Mouse (Mus musculus): ENCODE measurements around the gene Olfr157. TPM values are rescaled to one million over a fixed set of nuclear protein-coding genes. Genes with fewer than 3 reads are reported as not detected.

The Olfr157 gene
- 0.03 TPM in 1 of 2 replicates, not detected in the other for polyA plus RNA-seq (2014; fragmentation: Nextera tagmentation; extraction: Ambion mirVana)

- Histone ChIP-seq H3K36me3 (replicated peaks; ENCODE audit: control insufficient read depth, insufficient read depth) (no peaks in the 10 kb centered on the region), H3K9ac (no peak within 1 kb of the TSS), H3K27ac (no peak within 1 kb of the TSS), H3K4me3 (replicated peaks; ENCODE audit: low read length) (no peak within 1 kb of the TSS), H3K27me3 (ENCODE audit: control insufficient read depth, insufficient read depth, low read length) (no peaks in the 10 kb centered on the region), H3K9me3 (ENCODE audit: control insufficient read depth, low read length) (no peaks in the 10 kb centered on the region), H3K4me2 (replicated peaks) (no peak within 1 kb of the TSS), H3K4me1 (replicated peaks; ENCODE audit: control insufficient read depth, insufficient read depth, low read length) (no peaks in the 10 kb centered on the region)
- ATAC-seq (ENCODE audit: low FRiP score) (no peak), DNase-seq (ENCODE audit: low spot score) (no peak)
- WGBS, result 67% methylated on average over 1 of the region's 1 CpGs
These were observed at the start of gene Olfr157 for GRCm38 (mm10) chr4:43840101-43840500. Olfr157 (minus strand) TSS chr4:43840201.

GRCm38 (mm10) chr4:43884196-43884595 is 44.2 kb upstream of the Olfr157 start:
- no peak overlapping the region for H3K4me3 ChIP-seq (replicated peaks; ENCODE audit: low read length)
- H3K27ac ChIP-seq, result no peak overlapping the region
- H3K36me3 ChIP-seq (replicated peaks; ENCODE audit: control insufficient read depth, insufficient read depth), result no peaks in the 10 kb centered on the region
- H3K9ac ChIP-seq, result no peak overlapping the region
- no peaks in the 10 kb centered on the region for H3K27me3 ChIP-seq (ENCODE audit: control insufficient read depth, insufficient read depth, low read length)
- ATAC-seq (ENCODE audit: low FRiP score) (no peak), DNase-seq (ENCODE audit: low spot score) (no peak)
- no peak overlapping the region for H3K4me2 ChIP-seq (replicated peaks)
- 0 out of 2 replicates have a peak, but pooled peaks cover 3% of the 10 kb centered on the region for H3K4me1 ChIP-seq (replicated peaks; ENCODE audit: control insufficient read depth, insufficient read depth, low read length)
- no peaks in the 10 kb centered on the region for H3K9me3 ChIP-seq (ENCODE audit: control insufficient read depth, low read length)
- 43% methylated on average over 4 of the region's 4 CpGs for WGBS

- Histone ChIP-seq H3K4me3 (replicated peaks; ENCODE audit: low read length) (no peak overlapping the region), H3K4me2 (replicated peaks) (no peak overlapping the region), H3K4me1 (replicated peaks; ENCODE audit: control insufficient read depth, insufficient read depth, low read length) (peaks cover 12% of the 10 kb centered on the region; the same call in 1 of the 2 replicates), H3K36me3 (replicated peaks; ENCODE audit: control insufficient read depth, insufficient read depth) (no peaks in the 10 kb centered on the region), H3K9me3 (ENCODE audit: control insufficient read depth, low read length) (no peaks in the 10 kb centered on the region), H3K27me3 (ENCODE audit: control insufficient read depth, insufficient read depth, low read length) (no peaks in the 10 kb centered on the region), H3K27ac (no peak overlapping the region), H3K9ac (no peak overlapping the region)
- ATAC-seq (ENCODE audit: low FRiP score) (no peak), DNase-seq (ENCODE audit: low spot score) (no peak)
- WGBS, result 80% methylated on average over 6 of the region's 6 CpGs
These were observed 39.6 kb upstream of the Olfr157 start for GRCm38 (mm10) chr4:43879566-43879965.

GRCm38 (mm10) chr4:43878121-43878776 is 38.2 kb upstream of the Olfr157 start:
- H3K9me3 ChIP-seq (ENCODE audit: control insufficient read depth, low read length), result no peaks in the 10 kb centered on the region
- no peak overlapping the region for H3K9ac ChIP-seq
- H3K4me2 ChIP-seq (replicated peaks), result no peak overlapping the region
- no peak for ATAC-seq (ENCODE audit: low FRiP score)
- peaks cover 11% of the 10 kb centered on the region; the same call in 1 of the 2 replicates for H3K4me1 ChIP-seq (replicated peaks; ENCODE audit: control insufficient read depth, insufficient read depth, low read length)
- H3K4me3 ChIP-seq (replicated peaks; ENCODE audit: low read length), result no peak overlapping the region
- H3K36me3 ChIP-seq (replicated peaks; ENCODE audit: control insufficient read depth, insufficient read depth), result no peaks in the 10 kb centered on the region
- no peak for DNase-seq (ENCODE audit: low spot score)
- H3K27me3 ChIP-seq (ENCODE audit: control insufficient read depth, insufficient read depth, low read length), result no peaks in the 10 kb centered on the region
- 53% methylated on average over 5 of the region's 5 CpGs for WGBS
- H3K27ac ChIP-seq, result no peak overlapping the region

- no peaks in the 10 kb centered on the region for H3K27me3 ChIP-seq (ENCODE audit: control insufficient read depth, insufficient read depth, low read length)
- no peaks in the 10 kb centered on the region for H3K9me3 ChIP-seq (ENCODE audit: control insufficient read depth, low read length)
- no peak overlapping the region for H3K4me3 ChIP-seq (replicated peaks; ENCODE audit: low read length)
- no peak overlapping the region for H3K9ac ChIP-seq
- ATAC-seq (ENCODE audit: low FRiP score) (no peak), DNase-seq (ENCODE audit: low spot score) (no peak)
- whole genome bisulfite sequencing, result 100% methylated on average over 1 of the region's 1 CpGs
- H3K36me3 ChIP-seq (replicated peaks; ENCODE audit: control insufficient read depth, insufficient read depth), result no peaks in the 10 kb centered on the region
- H3K4me1 ChIP-seq (replicated peaks; ENCODE audit: control insufficient read depth, insufficient read depth, low read length), result peaks cover 11% of the 10 kb centered on the region; the same call in 1 of the 2 replicates
- no peak overlapping the region for H3K4me2 ChIP-seq (replicated peaks)
- no peak overlapping the region for H3K27ac ChIP-seq
These were observed 37.2 kb upstream of the Olfr157 start for GRCm38 (mm10) chr4:43877230-43877629.

- WGBS, result under 1% methylated on average over 20 of the region's 20 CpGs
- ATAC-seq (ENCODE audit: low FRiP score) (peak; percentile 62), DNase-seq (ENCODE audit: low spot score) (no peak)
- Histone ChIP-seq H3K9ac (peak overlapping the region; percentile 88), H3K36me3 (replicated peaks; ENCODE audit: control insufficient read depth, insufficient read depth) (no peaks in the 10 kb centered on the region), H3K4me2 (replicated peaks) (peak overlapping the region; percentile 89), H3K4me1 (replicated peaks; ENCODE audit: control insufficient read depth, insufficient read depth, low read length) (peaks cover 11% of the 10 kb centered on the region; the same call in 1 of the 2 replicates), H3K4me3 (replicated peaks; ENCODE audit: low read length) (peak overlapping the region; percentile 97), H3K27ac (peak overlapping the region; percentile 72), H3K27me3 (ENCODE audit: control insufficient read depth, insufficient read depth, low read length) (no peaks in the 10 kb centered on the region), H3K9me3 (ENCODE audit: control insufficient read depth, low read length) (no peaks in the 10 kb centered on the region)
These were observed 36.0 kb upstream of the Olfr157 start for GRCm38 (mm10) chr4:43875919-43876411.

GRCm38 (mm10) chr4:43875160-43875918 is 35.3 kb upstream of the Olfr157 start, which contains the start of gene Reck:
Reck (plus strand) TSS chr4:43875530.
- H3K9me3 ChIP-seq (ENCODE audit: control insufficient read depth, low read length), result no peaks in the 10 kb centered on the region
- no peaks in the 10 kb centered on the region for H3K36me3 ChIP-seq (replicated peaks; ENCODE audit: control insufficient read depth, insufficient read depth)
- DNase-seq (ENCODE audit: low spot score), result peak; percentile 90
- peak; percentile 94 for ATAC-seq (ENCODE audit: low FRiP score)
- H3K27me3 ChIP-seq (ENCODE audit: control insufficient read depth, insufficient read depth, low read length), result no peaks in the 10 kb centered on the region
- WGBS, result under 1% methylated on average over 72 of the region's 73 CpGs
- H3K27ac ChIP-seq, result peak within 1 kb of the TSS; percentile 72
- peak within 1 kb of the TSS; percentile 97 for H3K4me3 ChIP-seq (replicated peaks; ENCODE audit: low read length)
- H3K4me1 ChIP-seq (replicated peaks; ENCODE audit: control insufficient read depth, insufficient read depth, low read length), result peaks cover 11% of the 10 kb centered on the region; the same call in 1 of the 2 replicates
- peak within 1 kb of the TSS; percentile 89 for H3K4me2 ChIP-seq (replicated peaks)
- H3K9ac ChIP-seq, result peak within 1 kb of the TSS; percentile 88

- Histone ChIP-seq H3K9me3 (ENCODE audit: control insufficient read depth, low read length) (no peaks in the 10 kb centered on the region), H3K27me3 (ENCODE audit: control insufficient read depth, insufficient read depth, low read length) (no peaks in the 10 kb centered on the region), H3K4me3 (replicated peaks; ENCODE audit: low read length) (peak overlapping the region; percentile 97), H3K4me2 (replicated peaks) (peak overlapping the region; percentile 89), H3K9ac (peak overlapping the region; percentile 88; the same call in 1 of the 2 replicates), H3K36me3 (replicated peaks; ENCODE audit: control insufficient read depth, insufficient read depth) (no peaks in the 10 kb centered on the region), H3K4me1 (replicated peaks; ENCODE audit: control insufficient read depth, insufficient read depth, low read length) (peaks cover 11% of the 10 kb centered on the region; the same call in 1 of the 2 replicates), H3K27ac (no peak overlapping the region)
- ATAC-seq (ENCODE audit: low FRiP score) (no peak), DNase-seq (ENCODE audit: low spot score) (no peak)
- 43% methylated on average over 7 of the region's 7 CpGs for WGBS
These were observed 34.5 kb upstream of the Olfr157 start for GRCm38 (mm10) chr4:43874501-43874900.

- Histone ChIP-seq H3K9ac (no peak overlapping the region), H3K27me3 (ENCODE audit: control insufficient read depth, insufficient read depth, low read length) (no peaks in the 10 kb centered on the region), H3K4me1 (replicated peaks; ENCODE audit: control insufficient read depth, insufficient read depth, low read length) (no peaks in the 10 kb centered on the region), H3K36me3 (replicated peaks; ENCODE audit: control insufficient read depth, insufficient read depth) (no peaks in the 10 kb centered on the region), H3K4me2 (replicated peaks) (no peak overlapping the region), H3K27ac (no peak overlapping the region), H3K9me3 (ENCODE audit: control insufficient read depth, low read length) (0 out of 2 replicates have a peak, but pooled peaks cover 2% of the 10 kb centered on the region), H3K4me3 (replicated peaks; ENCODE audit: low read length) (no peak overlapping the region)
- DNase-seq (ENCODE audit: low spot score), result no peak
- WGBS, result 90% methylated on average over 10 of the region's 10 CpGs
- no peak for ATAC-seq (ENCODE audit: low FRiP score)
These were observed 29.8 kb upstream of the Olfr157 start for GRCm38 (mm10) chr4:43869821-43870220.

All from hindbrain, embryonic 14.5 days (tissue).